Mouse (Mus musculus) adipocyte (in vitro differentiated cells): Measurements from ENCODE around the gene Pkm.

Experiments
- DNase-seq: peaks from one replicate; pipeline ENCODE4 v3.0.0-alpha.2; 2016; ENCODE audit warnings: low spot score

The Pkm gene

DNA sequence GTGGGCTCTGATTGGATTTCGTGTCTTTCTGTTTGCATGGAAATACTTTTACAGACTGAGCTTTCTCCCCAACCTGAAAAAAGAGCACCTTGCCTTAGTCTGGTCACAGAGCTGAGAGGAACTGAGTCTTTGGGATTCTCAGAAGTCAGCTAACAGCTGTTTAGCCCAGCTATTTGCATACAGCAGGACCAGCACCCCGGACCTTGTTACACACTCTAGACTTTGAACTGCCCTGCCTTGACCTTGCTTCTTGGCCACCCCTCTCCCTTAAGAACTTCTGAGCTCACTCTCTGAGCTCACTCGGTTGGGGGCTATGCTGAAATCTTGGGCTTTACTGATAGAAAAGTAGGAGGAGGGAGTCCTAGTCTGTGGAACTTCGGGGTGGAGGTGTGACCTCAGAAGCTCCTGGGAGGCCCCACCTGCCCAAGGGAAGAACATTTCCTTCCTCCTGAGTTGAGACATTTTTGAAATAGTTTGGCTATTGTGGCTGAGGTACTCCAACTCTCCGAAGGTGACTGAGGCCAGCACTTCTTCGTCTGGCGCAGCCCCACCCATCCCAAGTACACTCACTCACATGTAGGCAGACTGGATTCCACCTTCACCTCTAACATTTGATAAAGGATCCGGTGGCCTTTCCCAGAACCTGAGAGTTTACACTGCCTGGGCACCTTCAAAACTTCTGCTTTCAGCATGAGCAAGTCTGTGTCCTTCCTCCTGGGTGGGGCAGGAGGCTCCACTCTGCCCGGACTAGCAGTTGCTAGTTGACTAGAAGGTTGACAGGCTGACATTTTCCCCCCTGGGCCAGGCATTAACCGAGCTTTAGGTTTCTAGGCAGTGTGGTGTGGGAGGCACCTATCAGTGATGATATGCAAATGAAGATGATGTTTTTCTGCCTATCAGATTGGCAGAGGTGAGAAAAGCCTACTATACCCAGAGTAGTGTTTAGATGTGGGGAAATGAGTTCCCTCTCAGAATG is 51.0 kb downstream of the Pkm start:
- DNase-seq = no peak

- DNase-seq = peak; percentile 72
These were observed 53.1 kb downstream of the Pkm start for GRCm38 (mm10) chr9:59709225-59709624.

DNA sequence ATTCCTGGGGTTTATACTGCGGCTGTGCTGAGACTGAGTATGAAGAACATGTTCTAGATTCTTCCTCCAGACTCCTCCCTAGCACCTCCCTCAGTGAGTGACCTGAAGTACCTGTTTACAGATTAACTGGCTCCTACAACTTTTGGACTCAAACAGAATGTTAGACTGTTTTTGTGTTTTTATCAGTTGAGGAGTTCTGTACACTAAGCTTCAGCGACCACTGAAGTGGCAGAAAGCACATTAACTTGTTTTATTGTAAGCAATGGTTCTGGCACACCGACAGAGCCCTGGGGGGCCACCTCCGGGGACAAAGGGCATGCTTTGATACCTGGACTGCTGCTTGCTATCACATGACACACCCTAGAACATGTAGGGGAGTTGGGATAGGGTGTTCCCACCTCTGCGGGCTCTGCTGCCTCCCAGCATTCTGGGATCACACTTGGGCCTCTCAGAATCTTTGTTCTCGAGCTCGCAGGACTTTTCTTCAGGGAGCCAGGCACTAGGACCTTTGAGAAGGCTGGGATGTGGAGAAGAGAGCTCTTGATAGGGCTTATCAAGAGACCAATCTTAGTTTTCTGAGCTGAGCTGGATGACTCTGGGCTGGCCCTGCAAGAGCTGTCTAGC is 60.2 kb downstream of the Pkm start:
- no peak for DNase-seq

GRCm38 (mm10) chr9:59718237-59718636 is 62.1 kb downstream of the Pkm start:
- DNase-seq = no peak

- no peak for DNase-seq
These were observed 65.0 kb downstream of the Pkm start for GRCm38 (mm10) chr9:59721144-59721543.

GRCm38 (mm10) chr9:59723096-59723657 is 67.0 kb downstream of the Pkm start:
- peak; percentile 84 for DNase-seq

- no peak for DNase-seq
These were observed 67.7 kb downstream of the Pkm start for GRCm38 (mm10) chr9:59723791-59724442.

- DNase-seq = peak; percentile 17
These were observed 69.3 kb downstream of the Pkm start for GRCm38 (mm10) chr9:59725515-59725914.

DNA sequence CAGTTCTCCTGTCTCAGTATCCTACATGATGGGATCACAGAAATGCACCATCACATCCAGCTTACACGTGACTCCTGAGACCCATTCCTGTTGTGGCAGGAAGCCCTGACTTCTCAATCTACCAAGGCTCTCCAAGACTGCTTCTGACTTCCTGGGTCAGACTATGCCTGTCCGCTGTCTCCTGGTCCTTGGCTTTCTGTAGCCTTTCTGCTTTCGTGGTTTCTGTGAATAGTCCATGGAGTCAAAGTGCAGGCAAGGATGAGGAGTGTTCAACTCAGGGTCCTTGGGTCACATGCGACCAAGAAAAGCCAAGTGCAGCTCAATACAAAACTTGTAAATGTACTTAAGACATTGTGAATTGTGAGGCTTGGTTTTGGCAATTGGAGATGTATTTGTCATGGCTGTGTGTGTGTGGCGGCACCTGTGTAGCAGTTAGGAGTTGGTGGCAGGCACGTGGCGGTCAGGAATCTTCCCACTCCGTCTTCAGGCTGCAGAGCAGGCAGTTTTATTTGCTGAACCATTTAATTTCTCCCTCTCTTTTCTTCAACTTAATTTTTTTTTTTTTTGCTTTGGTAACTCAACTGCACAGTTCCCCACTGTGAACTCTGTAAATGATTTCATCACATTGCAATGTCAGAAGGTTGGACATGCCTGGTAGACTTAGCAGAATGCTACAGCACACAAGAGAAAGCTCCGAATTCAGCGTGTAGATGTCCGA is 71.6 kb downstream of the Pkm start:
- DNase-seq = peak; percentile 46
